Mouse (Mus musculus) erythroblast, embryonic 14.5 days (primary cell): ENCODE results near the gene Cnpy1.

Source experiments
- GATA1 ChIP-seq: IDR thresholded peaks from 2 replicates; pipeline ENCODE4 v1.6.1; 2012; ENCODE audit warnings: low read length, inconsistent platforms, mixed read lengths
- TAL1 ChIP-seq: IDR thresholded peaks from 3 replicates; pipeline ENCODE4 v1.6.1; 2012; ENCODE audit warnings: low read length, inconsistent platforms, mixed read lengths

DNA sequence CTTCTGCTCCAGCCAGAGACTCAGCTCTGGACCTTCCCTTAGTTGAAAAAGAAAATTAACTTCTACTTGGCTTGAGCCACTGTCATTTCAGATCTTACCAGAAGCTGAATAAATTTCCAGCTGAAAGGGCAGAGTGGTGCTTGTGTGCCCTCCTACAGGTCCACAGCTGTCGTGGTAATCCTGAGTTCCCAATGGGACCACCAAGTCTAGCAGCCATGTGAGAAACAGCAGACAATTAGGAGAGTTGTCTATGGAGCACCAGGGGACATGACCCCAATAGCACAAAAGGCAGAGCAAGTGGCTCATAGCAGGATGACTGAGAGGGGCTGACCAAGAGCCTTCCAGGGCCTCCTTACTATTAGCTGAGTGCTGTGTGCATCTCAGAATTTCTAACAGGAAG, 18.2 kb upstream of the Cnpy1 start:
- TF ChIP-seq GATA1 (no peak), TAL1 (no peak)
